Mouse (Mus musculus) hindbrain, embryonic 16.5 days (tissue): ENCODE measurements around the gene Drc1. TPM values are rescaled to one million over a fixed set of nuclear protein-coding genes. Genes with fewer than 3 reads are reported as not detected.
A peak's percentile ranks its signal among the peaks of the same experiment; 100 is the strongest.

Experiments used
- ATAC-seq: fragments of 200-750 bp; cut with Nextera tagmentation; 2 replicates; pipeline ENCODE4 v1.8.0; 2017; ENCODE audit warnings: moderate TSS enrichment, moderate library complexity
- H3K27ac ChIP-seq: fragments of 300-500 bp; sonication (generic); 2 replicates; pipeline ENCODE4 v1.5.1; 2014; ENCODE audit warnings: low read depth, mild to moderate bottlenecking, control low read depth, low read length, moderate library complexity
- H3K27me3 ChIP-seq: fragments of 300-500 bp; sonication (generic); replicated peaks from 2 replicates; pipeline ENCODE4 v1.6.1; 2014; ENCODE audit warnings: low read length; ENCODE audit not compliant: control insufficient read depth, insufficient read depth
- H3K36me3 ChIP-seq: fragments of 300-500 bp; sonication (generic); 2 replicates; pipeline ENCODE4 v1.6.1; 2014; ENCODE audit warnings: mild to moderate bottlenecking, low read length, moderate library complexity, mixed read lengths; ENCODE audit not compliant: control insufficient read depth, insufficient read depth
- H3K4me1 ChIP-seq: fragments of 300-500 bp; sonication (generic); 2 replicates; pipeline ENCODE4 v1.6.1; 2014; ENCODE audit warnings: low read depth, low read length; ENCODE audit not compliant: control insufficient read depth, insufficient read depth
- H3K4me2 ChIP-seq: fragments of 300-500 bp; sonication (generic); 2 replicates; pipeline ENCODE4 v1.6.1; 2014; ENCODE audit warnings: mild to moderate bottlenecking, low read length, control low read depth, moderate library complexity
- H3K4me3 ChIP-seq: fragments of 300-500 bp; sonication (generic); 2 replicates; pipeline ENCODE4 v1.5.1; 2014; ENCODE audit warnings: mild to moderate bottlenecking, low read length, control low read depth, moderate library complexity
- H3K9ac ChIP-seq: fragments of 300-500 bp; sonication (generic); 2 replicates; pipeline ENCODE4 v1.6.1; 2014; ENCODE audit warnings: low read depth, mild to moderate bottlenecking, control low read depth, low read length, moderate library complexity
- H3K9me3 ChIP-seq: fragments of 300-500 bp; sonication (generic); 2 replicates; pipeline ENCODE4 v1.6.1; 2014; ENCODE audit warnings: mild to moderate bottlenecking, low read length, moderate library complexity; ENCODE audit not compliant: control insufficient read depth
- WGBS: fragments of 180-500 bp; shearing (Covaris S2); extraction: QIAGEN DNeasy Blood & Tissue Kit; methylation state at CpG from one replicate; pipeline ENCODE4 v1.1.7; 2014; 5-methylcytosine and 5-hydroxymethylcytosine counted together
- polyA plus RNA-seq: library from polyadenylated mRNA; unstranded; fragments of >200 nt; fragmentation: Nextera tagmentation; extraction: Ambion mirVana; gene quantifications from 2 replicates; pipeline ENCODE4 v1.2.1, GENCODE M21; 2015

Drc1 gene
- polyA plus RNA-seq, 1 experiment from 2014 or later = 6.3 TPM

DNA sequence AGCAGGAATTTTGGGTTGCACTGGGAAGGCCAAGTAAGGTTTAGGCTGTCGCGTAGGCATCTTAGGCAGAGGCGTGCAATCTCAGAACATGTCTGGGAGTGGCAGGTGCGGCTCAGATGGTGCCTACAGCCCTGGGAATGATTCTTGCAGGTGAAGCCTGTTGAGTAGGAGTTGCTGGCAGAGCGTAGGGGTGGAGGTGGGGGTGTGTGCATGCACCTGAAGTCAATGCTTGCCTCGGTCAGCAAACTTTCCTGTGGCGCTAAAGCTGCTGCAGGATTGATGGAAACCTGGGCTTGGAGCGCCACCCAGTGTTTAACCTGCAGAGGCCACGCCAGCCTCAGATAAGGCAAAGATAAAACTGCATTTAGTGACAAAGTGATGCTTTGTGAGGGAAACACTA is 61.9 kb downstream of the Drc1 start:
- Histone ChIP-seq H3K27ac (no peak overlapping the region), H3K9ac (peak overlapping the region; percentile 36; the same call in 1 of the 2 replicates), H3K27me3 (no peaks in the 10 kb centered on the region), H3K4me3 (peak overlapping the region; percentile 24; the same call in 1 of the 2 replicates), H3K9me3 (no peaks in the 10 kb centered on the region), H3K36me3 (no peaks in the 10 kb centered on the region), H3K4me1 (no peaks in the 10 kb centered on the region), H3K4me2 (peak overlapping the region; percentile 51)
- 6% methylated on average over 9 of the region's 9 CpGs for WGBS
- ATAC-seq = peak; percentile 77

DNA sequence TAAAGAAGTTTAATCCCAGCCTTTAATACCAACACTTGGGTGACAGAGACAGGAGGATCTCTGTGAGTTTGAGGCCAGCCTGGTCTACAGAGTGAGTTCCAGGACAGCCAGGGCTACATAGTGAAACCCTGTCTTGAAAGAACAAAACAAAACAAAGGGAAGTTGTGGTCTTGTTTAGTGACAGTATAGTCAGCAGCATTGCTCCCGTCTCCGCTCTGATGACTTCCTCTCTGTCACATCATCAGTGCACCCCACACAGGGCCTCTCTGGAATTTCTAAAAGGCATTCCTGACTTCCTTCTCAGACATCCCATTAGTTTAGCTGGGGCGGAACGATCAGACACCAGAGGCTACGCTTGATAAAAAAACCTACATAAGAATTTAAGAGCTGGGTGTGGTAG is 62.7 kb downstream of the Drc1 start:
- WGBS = 80% methylated on average over 5 of the region's 5 CpGs
- Histone ChIP-seq H3K9ac (no peak overlapping the region), H3K4me3 (no peak overlapping the region), H3K27me3 (no peaks in the 10 kb centered on the region), H3K36me3 (no peaks in the 10 kb centered on the region), H3K27ac (no peak overlapping the region), H3K4me2 (no peak overlapping the region), H3K9me3 (no peaks in the 10 kb centered on the region), H3K4me1 (no peaks in the 10 kb centered on the region)
- ATAC-seq = no peak

DNA sequence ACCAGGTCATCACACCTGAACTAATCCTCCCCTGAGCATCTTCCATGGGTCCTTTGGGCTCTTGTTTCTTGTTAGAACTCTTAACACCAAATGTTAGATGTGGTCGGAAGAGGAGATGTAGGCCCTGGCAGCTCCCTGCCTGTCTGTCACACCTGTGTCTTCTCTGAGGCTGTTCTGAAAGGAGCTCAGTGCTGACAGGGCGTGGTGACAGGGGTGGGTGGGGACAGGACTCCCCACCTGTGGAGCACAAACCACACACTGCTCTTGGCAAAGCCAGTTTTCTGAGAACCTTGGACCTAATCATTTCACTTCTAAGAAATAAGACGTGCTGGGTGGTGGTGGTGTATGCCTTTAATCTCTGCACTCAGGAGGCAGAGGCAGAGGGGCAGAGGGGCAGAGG is 72.4 kb downstream of the Drc1 start:
- Histone ChIP-seq H3K4me3 (no peak overlapping the region), H3K9ac (no peak overlapping the region), H3K4me1 (no peaks in the 10 kb centered on the region), H3K36me3 (no peaks in the 10 kb centered on the region), H3K27ac (no peak overlapping the region), H3K9me3 (no peaks in the 10 kb centered on the region), H3K4me2 (no peak overlapping the region), H3K27me3 (no peaks in the 10 kb centered on the region)
- WGBS = 78% methylated on average over 3 of the region's 3 CpGs
- ATAC-seq = no peak

DNA sequence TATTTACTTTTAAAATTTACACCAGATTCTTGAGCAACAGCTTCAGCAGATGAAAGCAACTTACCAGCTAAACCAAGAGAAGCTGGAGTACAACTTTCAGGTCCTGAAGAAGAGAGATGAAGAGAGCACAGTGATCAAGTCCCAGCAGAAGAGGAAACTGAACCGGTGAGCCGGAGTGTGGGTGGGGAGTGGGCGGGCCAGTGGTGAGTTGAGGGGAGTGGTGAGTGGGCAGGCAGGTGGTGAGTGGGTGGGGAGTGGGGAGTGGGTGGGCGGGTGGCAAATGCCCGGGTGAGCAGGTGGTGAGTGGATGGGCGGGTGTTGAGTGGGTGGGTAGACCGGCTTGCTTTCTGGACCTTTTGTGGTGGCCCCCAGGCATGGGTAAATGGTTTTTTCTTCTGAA is 73.9 kb downstream of the Drc1 start:
- no peak overlapping the region for H3K4me3 ChIP-seq
- no peak overlapping the region for H3K9ac ChIP-seq
- H3K27me3 ChIP-seq = no peaks in the 10 kb centered on the region
- no peak for ATAC-seq
- 83% methylated on average over 7 of the region's 7 CpGs for WGBS
- H3K4me1 ChIP-seq = no peaks in the 10 kb centered on the region
- H3K9me3 ChIP-seq = no peaks in the 10 kb centered on the region
- H3K36me3 ChIP-seq = no peaks in the 10 kb centered on the region
- H3K27ac ChIP-seq = no peak overlapping the region
- H3K4me2 ChIP-seq = no peak overlapping the region

DNA sequence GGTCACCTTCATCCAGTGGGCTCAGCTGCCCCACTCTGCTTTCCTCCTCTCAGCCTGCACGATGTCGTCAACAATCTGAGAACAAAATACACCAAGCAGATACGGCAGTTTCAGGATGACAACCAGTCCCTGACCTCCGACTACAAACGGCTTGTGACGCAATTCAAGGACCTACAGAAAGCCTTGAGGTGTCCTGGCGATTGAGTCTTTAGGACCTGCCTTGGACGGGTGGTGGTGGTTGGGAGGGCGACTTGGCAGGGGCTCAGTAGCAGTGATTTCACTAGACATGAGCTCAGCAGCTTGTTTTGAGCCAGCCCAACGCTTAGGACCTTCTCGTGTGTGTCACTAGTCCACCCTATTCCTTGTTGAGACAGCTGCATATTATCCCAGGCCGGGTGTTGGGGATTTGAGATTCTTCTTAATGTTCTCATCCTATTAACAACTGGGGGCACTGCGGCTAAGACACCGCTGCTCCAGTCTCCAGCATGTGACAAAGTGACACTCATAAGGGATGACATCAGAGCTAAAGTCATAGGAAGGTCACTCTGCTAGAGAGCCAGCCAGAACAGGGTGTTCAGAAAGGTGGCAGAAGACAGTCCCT is 74.5 kb downstream of the Drc1 start:
- no peaks in the 10 kb centered on the region for H3K4me1 ChIP-seq
- H3K4me3 ChIP-seq = no peak overlapping the region
- H3K27me3 ChIP-seq = no peaks in the 10 kb centered on the region
- no peak for ATAC-seq
- H3K36me3 ChIP-seq = no peaks in the 10 kb centered on the region
- H3K27ac ChIP-seq = no peak overlapping the region
- WGBS = 86% methylated on average over 14 of the region's 14 CpGs
- no peak overlapping the region for H3K4me2 ChIP-seq
- no peak overlapping the region for H3K9ac ChIP-seq
- H3K9me3 ChIP-seq = no peaks in the 10 kb centered on the region

DNA sequence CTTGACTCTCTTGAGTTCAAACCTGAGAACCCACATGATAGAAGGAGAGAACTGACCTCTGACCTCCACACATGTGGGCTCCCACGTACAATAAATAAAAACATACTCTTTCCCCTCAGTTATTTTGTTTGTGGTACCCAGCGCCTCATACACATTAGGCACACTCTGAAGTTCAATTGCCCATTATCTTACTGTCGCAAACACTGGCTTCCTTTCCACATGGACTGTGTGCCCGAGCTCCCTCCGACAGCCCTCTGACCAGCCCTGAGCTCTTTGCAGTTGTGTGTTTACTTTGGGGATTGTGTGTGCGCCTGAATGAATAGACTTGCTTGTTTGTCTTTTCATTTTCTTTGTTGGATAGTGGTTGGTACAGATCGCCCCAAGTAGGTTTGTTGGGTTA is 75.5 kb downstream of the Drc1 start:
- no peak overlapping the region for H3K4me2 ChIP-seq
- WGBS = 83% methylated on average over 7 of the region's 7 CpGs

DNA sequence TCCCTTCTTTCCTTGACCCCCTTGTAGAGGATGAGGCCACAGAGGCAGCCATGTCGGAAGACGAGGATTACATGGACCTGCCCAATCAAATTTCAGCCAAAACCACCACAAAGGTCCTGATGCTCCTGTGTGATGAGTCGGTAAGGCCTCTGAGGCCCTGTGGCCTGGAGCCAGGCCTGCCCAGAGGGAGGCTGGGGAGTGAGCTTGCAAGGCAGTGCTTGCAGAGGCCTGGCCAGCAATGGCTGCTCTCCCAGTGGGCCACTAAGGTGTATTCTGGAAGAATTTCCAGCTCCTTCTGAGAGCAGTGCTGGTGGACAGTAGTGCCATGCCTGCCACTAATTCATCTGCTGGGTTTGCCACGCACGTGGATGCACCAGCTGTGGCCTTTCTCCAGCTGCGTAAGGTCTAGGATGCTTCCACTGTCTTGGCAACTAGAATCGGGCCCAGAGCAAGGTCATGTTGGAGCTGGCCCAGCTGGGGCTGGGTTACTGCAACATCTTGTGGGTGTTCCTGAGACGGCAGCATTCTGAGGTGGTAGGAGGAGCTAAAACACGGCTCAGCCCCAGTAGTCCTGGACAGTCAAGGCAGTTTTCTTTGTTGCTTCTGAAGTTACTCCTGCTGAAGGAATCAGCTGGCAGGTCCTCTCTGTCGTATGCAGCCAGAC is 77.4 kb downstream of the Drc1 start:
- no peak for ATAC-seq
- Histone ChIP-seq H3K4me2 (no peak overlapping the region), H3K9me3 (no peaks in the 10 kb centered on the region), H3K27ac (no peak overlapping the region), H3K4me1 (no peaks in the 10 kb centered on the region), H3K27me3 (no peaks in the 10 kb centered on the region), H3K4me3 (no peak overlapping the region), H3K9ac (no peak overlapping the region), H3K36me3 (no peaks in the 10 kb centered on the region)
- 84% methylated on average over 10 of the region's 10 CpGs for WGBS

More for the DNA sequence above, 75.5 kb downstream of the Drc1 start:
- ATAC-seq = no peak
- Histone ChIP-seq H3K9me3 (no peaks in the 10 kb centered on the region), H3K27ac (no peak overlapping the region), H3K9ac (no peak overlapping the region), H3K4me1 (no peaks in the 10 kb centered on the region), H3K36me3 (no peaks in the 10 kb centered on the region), H3K4me3 (no peak overlapping the region), H3K27me3 (no peaks in the 10 kb centered on the region)

DNA sequence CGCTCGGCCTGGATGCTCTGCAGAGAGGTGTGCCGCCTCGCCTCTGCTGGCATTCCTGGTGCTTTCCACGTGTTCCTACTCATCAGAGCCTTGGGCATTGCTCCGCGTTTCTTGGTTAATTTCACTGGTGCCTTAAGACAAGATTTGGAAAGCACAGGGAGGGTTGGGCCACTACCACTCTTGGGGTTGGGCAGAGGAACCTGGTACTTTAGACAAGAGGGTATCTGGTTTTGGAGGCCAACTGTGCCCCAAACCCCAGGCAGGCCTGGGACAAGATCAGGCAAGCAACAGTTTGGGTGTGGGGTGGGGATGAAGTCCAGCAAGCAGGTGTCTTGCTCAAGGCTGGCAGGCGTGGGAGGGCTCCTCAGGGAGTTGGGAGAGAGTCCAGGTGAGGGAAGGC is 86.2 kb downstream of the Drc1 start:
- Histone ChIP-seq H3K9me3 (no peaks in the 10 kb centered on the region), H3K4me1 (no peaks in the 10 kb centered on the region), H3K9ac (no peak overlapping the region), H3K4me2 (no peak overlapping the region), H3K27me3 (no peaks in the 10 kb centered on the region), H3K36me3 (no peaks in the 10 kb centered on the region), H3K27ac (no peak overlapping the region), H3K4me3 (no peak overlapping the region)
- no peak for ATAC-seq
- 82% methylated on average over 8 of the region's 8 CpGs for WGBS

DNA sequence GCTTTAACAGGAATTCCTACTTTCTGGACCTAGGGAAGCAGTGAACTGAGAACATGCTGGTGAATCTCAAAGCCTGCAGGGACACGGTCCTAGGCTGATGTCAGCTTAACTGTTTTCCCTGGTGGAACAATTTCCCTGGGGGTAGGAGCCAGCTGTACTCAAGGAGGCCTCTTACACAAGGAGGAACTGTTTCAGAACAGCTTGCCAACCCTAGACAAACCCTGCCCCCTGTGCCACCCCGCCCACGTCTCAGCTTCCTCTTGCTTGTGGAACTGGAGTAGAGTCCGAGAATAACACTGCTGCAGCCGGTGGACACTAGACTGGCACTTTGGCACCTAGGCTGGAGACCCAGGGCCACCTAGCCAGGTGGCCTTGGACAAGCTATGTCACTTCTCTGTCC is 88.2 kb downstream of the Drc1 start:
- WGBS = 93% methylated on average over 5 of the region's 5 CpGs
- no peak overlapping the region for H3K27ac ChIP-seq

More for the DNA sequence above, 88.2 kb downstream of the Drc1 start:
- ATAC-seq = no peak
- no peak overlapping the region for H3K9ac ChIP-seq
- H3K4me3 ChIP-seq = no peak overlapping the region
- no peaks in the 10 kb centered on the region for H3K9me3 ChIP-seq
- no peaks in the 10 kb centered on the region for H3K27me3 ChIP-seq
- no peak overlapping the region for H3K4me2 ChIP-seq
- no peaks in the 10 kb centered on the region for H3K4me1 ChIP-seq
- H3K36me3 ChIP-seq = no peaks in the 10 kb centered on the region
